Mouse (Mus musculus): ENCODE results near the gene Frmd4a. TPM values are rescaled to one million over a fixed set of nuclear protein-coding genes. Genes with fewer than 3 reads are reported as not detected.
"Not testable (repeated sequence)": the region's sequence is repeated elsewhere in the genome, so short reads cannot be mapped to it uniquely, and the experiment has no call there.

Frmd4a gene
- total RNA-seq, 2 experiments from 2014 or later = 216 to 254 TPM

DNA sequence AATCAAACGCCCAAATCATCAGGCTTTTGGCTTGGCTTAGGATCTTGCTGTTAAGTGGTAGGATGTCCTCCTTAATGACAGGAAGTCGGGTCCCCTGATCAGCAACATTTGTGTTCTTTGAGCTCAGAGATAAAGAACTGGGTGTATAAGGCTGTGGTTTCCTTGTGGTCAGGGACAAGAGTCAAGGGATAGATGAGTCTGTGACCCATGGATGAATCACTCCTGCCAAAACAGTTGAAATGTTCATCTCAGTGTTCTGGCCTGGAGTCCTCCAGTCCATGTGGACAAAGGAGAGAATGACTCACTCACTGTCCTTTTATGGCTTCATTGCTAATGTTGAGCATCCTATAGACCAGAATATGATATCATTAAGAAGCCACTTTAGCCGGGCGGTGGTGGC lies 300.6 kb downstream of the Frmd4a start:
- intact Hi-C loops (cut with DNase I) = no loop called here
- no peak for DNase-seq

DNA sequence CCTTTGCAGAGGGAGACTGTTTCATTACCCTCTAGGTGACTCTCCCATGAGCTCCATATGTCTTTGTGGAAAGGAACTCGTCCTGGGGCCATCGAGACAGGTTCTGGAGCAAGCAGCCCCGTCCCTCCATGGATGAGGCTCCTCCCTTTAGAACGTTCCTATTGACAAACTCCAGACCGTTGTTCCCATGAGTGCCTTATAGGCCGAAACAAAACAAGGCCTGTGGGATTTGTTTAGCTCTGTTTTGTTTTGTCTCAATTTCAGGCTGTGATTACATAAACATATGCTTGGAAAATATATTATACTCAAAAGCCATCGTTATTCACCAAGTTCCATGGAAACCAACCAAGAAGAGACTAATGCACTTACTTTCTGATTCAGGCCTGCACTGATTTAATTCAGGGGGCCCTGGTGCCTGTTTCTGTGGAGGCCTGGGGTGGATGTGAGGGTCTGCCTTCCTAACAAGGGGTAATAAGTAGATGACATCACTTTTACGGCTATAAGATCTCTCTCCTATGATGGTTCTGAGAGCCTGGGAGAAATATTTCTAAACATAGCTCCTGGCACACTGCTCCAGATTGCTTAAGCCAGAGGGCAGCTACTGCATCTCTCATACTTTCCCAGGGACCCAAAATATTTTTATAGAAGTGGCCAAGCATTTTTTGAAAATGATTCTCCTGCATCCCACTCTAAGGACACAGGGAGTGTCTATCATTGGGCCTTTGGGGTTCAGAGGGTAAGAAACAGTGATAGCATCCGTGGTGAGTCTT lies 308.9 kb downstream of the Frmd4a start:
- intact Hi-C loops (cut with DNase I) = no loop called here
- no peak for DNase-seq

DNA sequence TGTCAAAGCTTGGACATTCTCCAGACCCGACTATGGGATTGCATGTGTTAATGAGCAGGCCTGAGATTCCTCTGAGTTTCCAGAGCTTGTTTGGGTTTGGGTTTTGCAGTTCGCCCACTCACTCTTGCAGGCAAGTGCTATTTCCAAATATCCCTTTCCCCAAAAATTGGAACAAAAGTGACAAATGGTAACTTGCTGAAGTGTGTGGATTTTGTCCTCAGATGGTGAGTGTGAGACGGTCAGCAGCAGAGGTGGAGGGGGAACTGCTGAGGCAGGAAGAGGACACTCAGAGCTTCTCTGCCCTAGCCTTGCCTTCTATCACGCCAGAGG lies 309.5 kb downstream of the Frmd4a start:
- intact Hi-C loops (cut with DNase I) = no loop called here
- DNase-seq = no peak

DNA sequence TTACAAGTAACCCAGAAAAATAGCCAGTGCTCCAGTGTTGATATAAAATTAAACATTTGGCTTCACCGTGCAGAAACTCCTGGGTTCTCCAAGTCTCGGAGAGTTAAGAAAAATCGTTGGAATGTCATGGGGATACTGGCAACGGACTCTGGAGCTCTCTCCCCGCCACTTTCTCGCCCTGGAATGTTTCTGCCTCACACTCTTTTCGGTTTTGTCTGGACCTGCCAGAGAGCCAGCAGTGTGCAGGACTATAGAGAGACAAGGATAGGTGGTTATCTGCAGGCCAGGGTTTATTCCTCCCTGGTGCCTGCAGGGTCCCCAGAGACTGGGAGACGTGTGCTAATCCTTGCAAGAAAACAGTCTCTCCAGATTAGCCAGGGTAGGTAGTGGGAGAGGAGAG lies 314.9 kb downstream of the Frmd4a start:
- intact Hi-C loops (cut with DNase I) = no loop called here
- DNase-seq = no peak

DNA sequence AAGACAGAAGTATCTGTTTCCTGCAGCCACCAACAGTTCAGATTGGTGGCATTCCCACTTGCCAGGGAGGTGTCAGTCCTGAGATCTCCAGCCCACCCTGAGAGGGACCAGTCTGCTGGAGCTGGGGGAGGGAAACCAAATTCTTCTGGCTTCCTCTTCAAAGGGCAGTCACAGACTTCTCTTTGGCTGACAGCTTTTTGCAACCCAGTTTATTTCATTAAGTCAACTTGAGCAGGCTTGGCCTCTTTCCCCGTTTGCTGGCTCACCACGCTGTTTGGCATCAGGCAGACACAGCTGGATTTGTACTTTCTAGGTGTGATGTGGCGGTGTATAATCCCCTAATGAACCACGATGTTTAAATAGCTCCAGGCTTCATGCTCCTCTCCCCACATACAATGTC lies 316.7 kb downstream of the Frmd4a start:
- intact Hi-C loops (cut with DNase I) = no loop called here
- peak; percentile 68 for DNase-seq

DNA sequence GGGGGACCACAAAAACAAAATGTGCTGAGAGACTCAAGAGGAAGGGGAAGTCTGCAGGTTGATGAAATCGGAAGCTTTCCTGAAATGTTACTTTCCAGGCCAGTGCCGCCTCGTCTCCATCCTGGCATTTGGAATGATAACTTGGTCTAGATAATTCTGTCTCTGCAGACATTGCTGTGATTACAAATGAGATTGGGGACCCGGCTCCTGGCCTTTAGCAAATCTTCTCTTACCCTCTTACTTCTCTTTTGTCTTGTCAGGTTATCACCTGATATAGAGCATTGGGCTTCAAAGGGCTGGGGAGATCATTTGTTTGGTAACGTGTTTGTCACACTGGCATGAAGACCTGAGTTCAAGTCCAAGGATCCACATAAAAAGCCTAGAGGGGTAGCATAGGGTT lies 317.4 kb downstream of the Frmd4a start:
- no peak for DNase-seq
- intact Hi-C loops (cut with DNase I) = no loop called here

DNA sequence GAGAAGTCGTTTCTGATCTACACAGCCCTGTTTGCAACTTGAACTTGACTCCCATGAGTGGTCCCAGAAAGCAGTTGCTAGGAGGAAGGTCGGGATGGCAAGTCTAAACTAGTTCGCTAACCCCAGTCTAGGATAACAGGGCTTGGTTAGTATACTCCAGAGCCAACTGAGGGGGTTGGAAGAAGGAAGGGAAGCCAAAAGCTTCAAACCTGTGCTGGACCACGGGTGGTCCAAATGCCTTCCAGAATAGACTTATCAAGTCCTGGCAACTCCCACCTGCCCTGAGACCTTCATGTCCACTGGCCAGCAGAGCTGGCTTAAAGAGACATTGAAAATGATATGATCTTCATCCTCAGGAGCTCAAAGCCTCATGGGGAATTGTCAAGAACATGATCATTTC lies 318.4 kb downstream of the Frmd4a start:
- intact Hi-C loops (cut with DNase I) = no loop called here
- no peak for DNase-seq

DNA sequence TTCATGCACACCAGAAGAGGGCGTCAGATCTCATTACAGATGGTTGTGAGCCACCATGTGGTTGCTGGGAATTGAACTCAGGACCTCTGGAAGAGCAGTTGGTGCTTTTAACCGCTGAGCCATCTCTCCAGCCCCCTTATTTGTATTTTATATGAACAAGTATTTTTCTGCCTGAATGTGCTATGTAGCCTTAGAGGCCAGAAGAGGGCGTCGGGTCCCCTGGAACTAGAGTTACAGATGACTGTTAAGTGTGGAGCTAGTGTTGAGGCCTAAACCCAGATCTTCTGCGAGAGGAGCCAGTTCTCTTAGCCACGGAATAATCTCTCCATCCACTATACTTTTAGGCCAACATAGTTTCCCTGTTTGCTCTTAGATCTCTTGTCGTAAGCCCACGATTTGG lies 320.8 kb downstream of the Frmd4a start:
- intact Hi-C loops (cut with DNase I); DNase-seq: not testable (repeated sequence)

DNA sequence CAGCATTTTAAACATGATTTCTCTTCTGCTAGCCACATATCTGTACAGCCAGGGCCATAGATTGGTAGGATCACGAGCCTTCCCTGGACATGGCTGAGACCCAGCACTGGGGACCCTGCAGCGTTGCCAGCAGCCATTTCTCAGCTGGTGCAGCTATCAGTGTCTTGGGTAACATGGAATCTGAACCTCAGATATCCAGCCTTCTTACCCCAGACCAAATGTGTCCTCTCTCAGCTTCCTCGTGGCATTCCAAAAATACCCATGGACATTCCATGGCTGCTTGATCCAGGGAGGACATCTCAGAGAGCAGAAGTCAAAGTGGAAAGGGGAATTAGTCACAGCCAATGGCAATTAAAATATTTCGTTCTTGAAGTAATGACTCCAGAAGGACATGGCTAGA lies 321.6 kb downstream of the Frmd4a start:
- intact Hi-C loops (cut with DNase I) = no loop called here
- DNase-seq = no peak

DNA sequence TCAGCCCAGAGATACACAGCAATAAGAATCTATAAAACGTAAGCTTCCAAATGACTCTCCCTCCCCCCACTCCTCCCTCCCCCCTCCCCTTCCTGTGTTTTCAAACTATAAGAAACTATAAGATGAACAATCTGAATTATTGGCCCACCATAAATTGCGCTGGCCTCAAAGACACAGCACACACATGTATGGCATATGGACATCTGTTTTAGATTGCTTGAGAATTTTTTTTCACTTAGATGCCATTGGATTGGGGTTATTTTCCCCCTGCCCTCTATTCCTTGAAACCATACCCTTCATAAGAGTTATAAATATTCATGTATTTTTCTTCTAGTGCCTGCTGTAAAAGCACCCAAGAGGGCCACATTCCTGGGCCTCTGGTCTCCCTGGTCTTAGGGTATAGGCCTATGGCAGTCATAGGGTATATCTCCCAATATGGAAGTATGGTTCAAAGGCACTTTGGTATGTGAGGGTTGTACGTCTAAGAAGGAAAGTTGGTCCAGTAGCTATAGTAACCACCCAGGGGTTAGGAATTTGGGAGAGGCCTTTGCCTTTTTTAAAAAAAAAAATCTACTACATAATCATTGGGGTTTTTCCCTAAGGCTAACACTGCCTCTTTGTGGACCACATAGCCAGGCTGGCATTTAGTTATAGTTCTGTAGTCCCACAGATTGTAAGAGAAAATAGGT lies 322.2 kb downstream of the Frmd4a start:
- no peak for DNase-seq
- intact Hi-C loops (cut with DNase I) = no loop called here

DNA sequence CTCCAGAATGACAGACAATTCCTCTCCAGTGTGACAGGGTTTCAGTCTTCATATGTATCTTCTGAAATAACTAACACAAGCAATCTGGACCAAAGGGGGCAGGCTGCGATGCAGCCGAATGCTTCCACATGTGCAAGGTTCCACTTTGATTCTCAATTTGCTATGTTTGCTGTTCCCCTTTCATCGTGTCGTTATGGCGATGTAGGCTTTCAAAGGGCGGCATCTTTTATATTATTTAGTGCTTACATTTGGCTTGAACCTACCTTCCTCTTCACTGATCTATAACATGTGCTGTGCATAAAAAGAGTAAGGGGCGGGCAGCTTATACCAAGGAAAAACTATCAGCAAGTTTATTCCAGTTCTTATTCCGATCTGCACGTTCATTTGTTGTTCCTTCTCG lies 322.9 kb downstream of the Frmd4a start:
- intact Hi-C loops (cut with DNase I) = no loop called here

DNA sequence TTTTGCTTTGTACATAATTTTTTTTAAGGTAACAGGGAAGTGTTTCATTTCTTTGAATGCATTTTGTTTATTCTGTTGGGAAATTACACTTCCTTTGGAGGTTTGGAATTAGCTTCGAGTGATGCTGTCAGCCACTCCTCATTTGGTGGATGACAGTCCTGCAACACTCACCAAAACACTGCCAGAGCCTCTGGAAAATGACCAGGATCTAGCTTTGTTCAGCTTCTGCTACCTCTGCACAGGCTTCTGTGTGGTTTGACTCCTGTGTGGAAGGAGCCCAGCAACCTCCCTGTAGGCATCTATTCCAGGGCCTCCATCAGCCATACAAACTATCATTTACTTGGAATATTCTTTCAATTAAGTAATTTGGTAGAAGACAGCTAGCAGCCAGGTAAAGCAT lies 323.6 kb downstream of the Frmd4a start:
- intact Hi-C loops (cut with DNase I) = no loop called here

More for the DNA sequence above, 322.9 kb downstream of the Frmd4a start:
- no peak for DNase-seq

DNA sequence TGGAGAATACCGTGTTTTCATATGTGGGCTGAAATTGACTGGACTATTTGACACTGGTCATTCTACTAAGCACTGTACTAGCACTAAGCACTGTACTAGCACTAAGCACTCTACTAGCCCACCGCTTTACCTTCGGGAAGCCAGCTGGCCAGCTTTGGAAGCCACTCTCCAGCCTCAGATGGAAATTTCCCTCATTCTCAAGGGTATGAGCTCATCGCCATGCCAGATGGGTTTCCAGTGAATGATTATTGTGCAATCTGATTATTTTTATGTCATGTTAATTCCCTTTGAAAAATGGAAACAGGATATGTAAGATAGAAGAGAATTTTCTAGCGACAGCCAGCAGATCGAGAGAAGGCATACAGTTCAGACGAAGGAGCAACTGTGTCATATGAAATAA lies 324.5 kb downstream of the Frmd4a start:
- intact Hi-C loops (cut with DNase I) = no loop called here
- peak; percentile 58 for DNase-seq

More for the DNA sequence above, 323.6 kb downstream of the Frmd4a start:
- DNase-seq = peak; percentile 50

DNA sequence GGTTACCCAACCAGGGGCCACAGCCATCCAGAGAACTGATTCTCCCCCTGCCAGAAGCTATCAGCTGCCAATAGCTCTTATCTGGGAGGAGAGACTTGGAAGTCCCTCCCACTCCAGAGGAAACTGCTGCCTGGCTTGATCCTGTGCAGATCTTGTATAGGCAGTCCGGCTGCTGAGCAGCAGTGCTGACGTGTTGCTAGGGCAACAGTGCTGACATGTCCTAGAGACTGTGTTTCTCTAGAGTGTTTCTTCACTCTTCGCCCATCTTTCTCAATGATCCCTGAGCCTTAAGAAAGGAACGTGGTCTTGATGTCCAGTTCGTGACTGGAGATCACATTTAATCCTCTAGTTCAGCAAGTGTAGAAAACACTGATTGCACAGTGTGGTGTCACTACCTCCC lies 326.9 kb downstream of the Frmd4a start:
- no peak for DNase-seq
- intact Hi-C loops (cut with DNase I) = no loop called here

DNA sequence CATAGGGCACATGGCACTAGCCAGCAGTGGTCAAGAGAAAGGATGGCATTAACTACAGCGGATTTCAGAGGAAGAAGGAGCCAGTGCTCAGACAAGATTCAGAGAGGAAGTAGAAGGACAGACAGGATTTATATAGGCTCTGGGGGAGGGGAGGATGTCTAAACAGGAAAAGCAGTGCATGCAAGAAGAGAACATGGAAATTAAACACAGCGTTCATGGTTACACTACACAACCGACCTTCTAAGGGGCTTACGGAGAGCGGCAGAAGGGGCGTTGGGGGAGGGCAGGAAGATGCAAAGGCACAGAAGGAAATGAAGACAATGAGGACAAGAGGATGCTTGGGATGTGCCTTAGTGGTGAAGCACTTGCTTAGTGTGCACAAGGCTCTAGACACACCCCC lies 328.7 kb downstream of the Frmd4a start:
- no peak for DNase-seq
- intact Hi-C loops (cut with DNase I) = no loop called here

DNA sequence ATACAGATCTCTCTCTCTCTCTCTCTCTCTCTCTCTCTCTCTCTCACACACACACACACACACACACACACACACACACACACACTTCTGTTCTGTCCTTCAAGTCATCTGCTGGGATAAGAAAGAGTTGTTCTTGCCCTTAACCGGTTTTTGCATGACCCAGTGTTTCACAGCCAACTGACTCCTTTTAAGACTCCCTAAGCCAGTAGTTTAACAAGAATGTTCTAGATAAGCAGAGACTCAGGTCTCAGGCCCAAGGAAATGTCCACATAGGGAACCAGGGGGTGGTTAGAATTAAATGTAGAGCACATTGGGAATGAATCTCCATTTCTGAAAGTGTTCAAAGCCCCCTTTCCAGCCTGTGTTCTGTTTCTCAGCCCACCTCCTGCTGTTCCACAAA lies 329.4 kb downstream of the Frmd4a start:
- intact Hi-C loops (cut with DNase I) = no loop called here
- no peak for DNase-seq

DNA sequence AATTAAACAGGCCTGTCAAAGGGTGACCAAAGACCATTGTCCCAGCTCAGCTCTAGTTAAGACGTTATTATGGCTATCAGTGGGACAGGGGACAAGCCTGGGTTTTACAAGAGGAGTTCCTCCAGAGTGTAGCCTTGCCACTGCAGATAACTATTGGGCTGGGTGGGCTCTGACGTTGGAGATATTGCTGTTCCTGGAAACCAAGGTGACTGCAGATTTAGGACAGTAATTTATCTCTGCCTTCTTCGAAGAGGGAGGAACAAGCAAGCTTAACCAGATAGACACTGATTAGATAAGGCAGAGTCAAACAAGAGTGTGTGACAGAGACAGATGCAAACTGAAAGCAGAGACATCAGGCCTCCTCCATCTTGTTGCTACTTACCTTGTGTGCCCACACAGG lies 330.3 kb downstream of the Frmd4a start:
- intact Hi-C loops (cut with DNase I) = no loop called here
- DNase-seq = no peak

DNA sequence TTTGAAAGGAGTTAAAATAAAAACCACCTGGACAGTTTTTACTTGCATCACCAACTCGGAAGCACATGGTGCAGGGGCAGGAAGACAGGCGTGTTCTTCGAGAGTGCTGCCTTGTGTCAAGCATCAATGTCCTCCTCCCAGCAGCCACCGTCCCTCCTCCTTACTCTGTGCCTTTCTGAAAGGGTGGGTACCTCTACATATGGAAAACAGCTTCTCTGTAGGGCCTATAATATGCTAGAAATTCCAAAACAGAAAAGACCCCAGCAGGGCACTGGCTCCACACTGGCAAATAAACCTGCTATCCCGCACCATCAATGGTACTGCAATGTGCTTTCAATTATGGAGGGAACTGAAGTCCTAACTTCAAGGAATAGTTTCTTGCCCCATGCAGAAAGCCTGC lies 331.0 kb downstream of the Frmd4a start:
- DNase-seq = no peak
- intact Hi-C loops (cut with DNase I) = no loop called here

DNA sequence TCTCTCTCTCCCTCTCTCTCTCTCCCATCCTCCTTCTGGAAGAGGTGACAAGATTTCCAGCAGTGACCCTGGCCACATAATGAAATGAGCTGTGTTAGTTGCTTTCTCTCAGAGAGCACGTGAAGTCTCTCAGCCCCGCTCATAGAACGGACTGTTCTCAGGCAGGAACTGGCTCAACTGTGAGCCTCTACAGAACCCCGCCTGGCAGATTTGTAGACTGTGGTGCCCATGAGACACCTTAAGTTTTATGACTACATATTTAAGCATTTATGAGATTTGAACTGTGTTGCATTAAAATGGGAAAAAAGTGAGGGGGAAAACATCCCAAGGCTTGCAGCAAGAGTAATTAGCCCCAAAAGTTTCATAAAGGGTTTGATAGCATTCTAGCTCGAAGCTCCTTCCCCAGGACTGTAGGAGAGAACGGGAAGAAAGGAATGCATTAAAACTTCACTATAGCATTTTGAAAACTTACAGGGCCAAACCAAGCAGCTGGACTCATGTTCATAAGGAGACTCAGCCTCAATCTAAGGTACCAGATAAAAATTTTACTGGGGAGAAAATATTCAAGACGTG lies 339.4 kb downstream of the Frmd4a start:
- intact Hi-C loops (cut with DNase I) = no loop called here

DNA sequence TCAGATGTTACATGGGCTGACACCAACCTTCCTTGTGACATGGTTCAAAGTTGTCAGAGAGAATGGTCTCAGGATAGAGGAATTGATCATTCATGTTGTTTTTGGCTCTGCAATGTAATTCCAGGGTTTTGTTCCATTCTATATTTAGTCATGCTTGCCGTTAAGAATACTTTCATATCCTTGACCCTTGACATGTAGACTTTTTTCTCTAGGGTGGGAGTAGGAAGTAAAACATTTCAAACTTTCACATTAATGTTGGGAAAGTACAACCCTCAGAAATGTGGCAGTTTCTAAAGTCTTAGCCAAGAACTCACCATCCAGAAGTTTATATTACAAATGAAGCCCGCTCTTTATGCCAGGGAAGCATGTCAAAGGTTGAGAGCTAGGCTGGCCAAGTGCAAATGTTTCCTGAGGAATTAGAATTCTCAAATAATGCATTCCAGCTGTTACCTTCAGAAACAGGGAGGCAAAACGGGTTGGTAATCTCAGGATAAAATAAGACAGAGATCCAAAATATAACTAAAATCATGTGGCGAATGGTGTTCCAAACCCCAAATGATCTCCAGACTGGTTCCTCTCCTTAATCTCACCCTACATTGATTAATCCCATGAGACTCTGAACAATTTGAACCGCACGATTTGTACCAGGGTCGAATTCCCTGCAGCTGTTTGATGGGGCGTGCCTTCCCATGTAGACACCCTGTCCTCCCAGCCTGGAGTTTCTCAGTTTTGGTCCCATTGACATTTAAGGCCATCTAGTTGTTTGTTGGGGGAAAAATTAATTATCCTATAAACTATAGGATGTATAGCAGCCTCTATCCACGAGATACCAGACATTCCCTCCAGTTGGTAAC lies 344.7 kb downstream of the Frmd4a start:
- intact Hi-C loops (cut with DNase I) = no loop called here
- no peak for DNase-seq

More for the DNA sequence above, 339.4 kb downstream of the Frmd4a start:
- DNase-seq = no peak

DNA sequence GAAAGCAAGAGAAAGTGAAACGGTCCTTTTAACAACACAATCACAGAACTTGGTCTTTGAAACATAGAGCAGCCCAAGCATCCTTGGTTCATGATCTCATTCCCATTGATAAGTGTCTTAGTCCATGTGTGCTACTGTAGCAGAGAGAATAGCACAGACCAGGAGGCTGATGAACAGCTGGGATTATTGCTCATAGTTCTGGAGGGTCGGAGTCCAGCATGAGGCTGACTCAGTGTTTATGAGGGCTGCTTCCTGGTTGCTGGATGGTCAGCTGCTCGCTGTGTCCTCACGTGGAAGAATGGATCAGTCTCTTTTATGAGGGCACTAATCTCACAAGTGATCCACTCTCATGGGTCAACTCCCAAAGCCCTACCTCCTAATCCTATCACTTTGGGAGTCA lies 347.4 kb downstream of the Frmd4a start:
- intact Hi-C loops (cut with DNase I) = no loop called here
- DNase-seq = no peak

Measured in left cerebral cortex, postnatal 4 days (tissue).